Mouse (Mus musculus) liver, embryonic 14.5 days (tissue): Measurements from ENCODE around the gene Supt5. TPM values are rescaled to one million over a fixed set of nuclear protein-coding genes. Genes with fewer than 3 reads are reported as not detected.
A peak's percentile ranks its signal among the peaks of the same experiment; 100 is the strongest.

ENCODE experiments used
- ATAC-seq: fragments of 200-750 bp; cut with Nextera tagmentation; 2 replicates; pipeline ENCODE4 v1.8.0; 2017; ENCODE audit warnings: moderate number of reproducible peaks, mild to moderate bottlenecking, moderate library complexity; ENCODE audit not compliant: insufficient read depth
- DNase-seq, 3 experiments: peaks; one replicate each; pipeline ENCODE4 v3.0.0-alpha.2; 2012 to 2013; ENCODE audit warnings: low read depth in 3 of 3, low spot score in 3 of 3
- H3K27ac ChIP-seq: fragments of 300-500 bp; sonication (generic); 2 replicates; pipeline ENCODE4 v1.5.1; 2014; ENCODE audit warnings: moderate library complexity, mild to moderate bottlenecking, control low read depth, inconsistent platforms
- H3K27me3 ChIP-seq: fragments of 300-500 bp; sonication (generic); 2 replicates; pipeline ENCODE4 v1.6.1; 2014; ENCODE audit warnings: mild to moderate bottlenecking, low read length, moderate library complexity; ENCODE audit not compliant: control insufficient read depth, insufficient read depth
- H3K36me3 ChIP-seq: fragments of 300-500 bp; sonication (generic); replicated peaks from 2 replicates; pipeline ENCODE4 v1.6.1; 2014; ENCODE audit warnings: low read depth; ENCODE audit not compliant: control insufficient read depth, insufficient read depth
- H3K4me1 ChIP-seq, 2 experiments: fragments of 200-500 bp in 1 of 2; fragments of 300-500 bp in 1 of 2; sonication (generic) in 1 of 2; replicated peaks; 2 replicates each; pipeline ENCODE4 v1.6.1; 2012 to 2014; ENCODE audit warnings: antibody characterized with exemption in 1 of 2, inconsistent platforms in 1 of 2, low read length in 1 of 2; ENCODE audit not compliant: control insufficient read depth in 2 of 2, insufficient read depth in 2 of 2
- H3K4me2 ChIP-seq: fragments of 300-500 bp; sonication (generic); 2 replicates; pipeline ENCODE4 v1.6.1; 2014; ENCODE audit warnings: low read depth, mild to moderate bottlenecking, control low read depth, moderate library complexity
- H3K4me3 ChIP-seq, 2 experiments: fragments of 200-500 bp in 1 of 2; fragments of 300-500 bp in 1 of 2; sonication (generic) in 1 of 2; 2 replicates each; pipeline ENCODE4 v1.5.1; 2012 to 2014; ENCODE audit warnings: low read depth in 2 of 2, low read length in 2 of 2, mild to moderate bottlenecking in 2 of 2, control low read depth in 1 of 2, inconsistent platforms in 1 of 2, moderate library complexity in 1 of 2; ENCODE audit not compliant: insufficient read depth in 1 of 2
- H3K9ac ChIP-seq: fragments of 300-500 bp; sonication (generic); replicated peaks from 2 replicates; pipeline ENCODE4 v1.6.1; 2014; ENCODE audit warnings: mild to moderate bottlenecking, control low read depth, moderate library complexity
- H3K9me3 ChIP-seq: fragments of 300-500 bp; sonication (generic); 2 replicates; pipeline ENCODE4 v1.6.1; 2016; ENCODE audit warnings: low read length, mixed read lengths; ENCODE audit not compliant: control insufficient read depth
- CTCF ChIP-seq: IDR thresholded peaks from 2 replicates; pipeline ENCODE4 v1.5.1; 2016; ENCODE audit warnings: antibody characterized with exemption, low read depth, control low read depth
- EP300 ChIP-seq: IDR thresholded peaks from 2 replicates; pipeline ENCODE4 v1.6.1; 2016; ENCODE audit warnings: antibody characterized with exemption, low read depth
- WGBS: fragments of 180-500 bp; shearing (Covaris S2); extraction: QIAGEN DNeasy Blood & Tissue Kit; methylation state at CpG from one replicate; pipeline ENCODE4 v1.1.7; 2014; ENCODE audit not compliant: insufficient replicate concordance; 5-methylcytosine and 5-hydroxymethylcytosine counted together
- polyA plus RNA-seq, 2 experiments: library from polyadenylated mRNA; depleted of rRNA in 1 of 2; stranded (reverse) in 1 of 2; unstranded in 1 of 2; fragments of >200 nt; fragmentation: Nextera tagmentation in 1 of 2; extraction: Ambion mirVana in 1 of 2; gene quantifications; 2 replicates each; pipeline versions ENCODE4 v1.2.1 to v1.2.3; 2012 to 2014

The Supt5 gene
- polyA plus RNA-seq, 2 experiments: 21.7 to 29.6 TPM

- 89% methylated on average over 2 of the region's 2 CpGs for WGBS
- Histone ChIP-seq H3K9ac (no peak overlapping the region), H3K4me1 (peaks cover 14 to 27% of the 10 kb centered on the region in 2 experiments), H3K9me3 (no peaks in the 10 kb centered on the region), H3K36me3 (peaks cover 34% of the 10 kb centered on the region), H3K4me3 (no peak overlapping the region), H3K27me3 (no peaks in the 10 kb centered on the region), H3K4me2 (no peak overlapping the region), H3K27ac (no peak overlapping the region)
- ATAC-seq (no peak), DNase-seq (no peak)
- no peak for TF ChIP-seq EP300
- no peak for TF ChIP-seq CTCF
Measured at GRCm38 (mm10) chr7:28353267-28353666, 14.7 kb upstream of the Supt5 start.

- ATAC-seq (no peak), DNase-seq (no peak)
- 9% methylated on average over 4 of the region's 4 CpGs for WGBS
- Histone ChIP-seq H3K4me3 (peak overlapping the region; percentile 83 to 98), H3K27me3 (no peaks in the 10 kb centered on the region), H3K4me1 (peaks cover 14 to 19% of the 10 kb centered on the region in 2 experiments), H3K9ac (peak overlapping the region; percentile 99), H3K36me3 (peaks cover 34% of the 10 kb centered on the region), H3K9me3 (no peaks in the 10 kb centered on the region), H3K27ac (peak overlapping the region; percentile 66), H3K4me2 (peak overlapping the region; percentile 90)
- TF ChIP-seq EP300 (no peak), CTCF (0 out of 2 replicates have a peak, but pooled peaks have one; percentile 19)
Measured at GRCm38 (mm10) chr7:28351676-28352191, 13.2 kb upstream of the Supt5 start.

- Histone ChIP-seq H3K4me2 (peak within 1 kb of the TSS; percentile 90), H3K4me1 (peaks cover 14 to 19% of the 10 kb centered on the region in 2 experiments), H3K9me3 (no peaks in the 10 kb centered on the region), H3K27ac (peak within 1 kb of the TSS; percentile 68), H3K36me3 (peaks cover 34% of the 10 kb centered on the region), H3K27me3 (no peaks in the 10 kb centered on the region), H3K9ac (peak within 1 kb of the TSS; percentile 99), H3K4me3 (peak within 1 kb of the TSS; percentile 92 to 98)
- TF ChIP-seq EP300: no peak
- TF ChIP-seq CTCF: peak; percentile 20
- DNase-seq (peak; percentile 93 to 96 (median 95)), ATAC-seq (peak; percentile 93)
- WGBS: 1% methylated on average over 50 of the region's 50 CpGs
Measured at GRCm38 (mm10) chr7:28350155-28350883, 11.8 kb upstream of the Supt5 start, which contains the start of gene Rps16. TSS of gene Rps16 (plus strand) at chr7:28350652.

- TF ChIP-seq EP300: no peak
- 0 out of 2 replicates have a peak, but pooled peaks have one; percentile 18 for TF ChIP-seq CTCF
- Histone ChIP-seq H3K4me1 (peaks cover 14 to 22% of the 10 kb centered on the region in 2 experiments), H3K36me3 (peaks cover 21% of the 10 kb centered on the region), H3K27ac (no peak overlapping the region), H3K4me2 (no peak overlapping the region), H3K4me3 (no peak overlapping the region), H3K9me3 (no peaks in the 10 kb centered on the region), H3K27me3 (no peaks in the 10 kb centered on the region), H3K9ac (no peak overlapping the region)
- ATAC-seq (no peak), DNase-seq (no peak)
- WGBS: 76% methylated on average over 7 of the region's 7 CpGs
Measured at GRCm38 (mm10) chr7:28348601-28349000, 10.1 kb upstream of the Supt5 start.

DNA sequence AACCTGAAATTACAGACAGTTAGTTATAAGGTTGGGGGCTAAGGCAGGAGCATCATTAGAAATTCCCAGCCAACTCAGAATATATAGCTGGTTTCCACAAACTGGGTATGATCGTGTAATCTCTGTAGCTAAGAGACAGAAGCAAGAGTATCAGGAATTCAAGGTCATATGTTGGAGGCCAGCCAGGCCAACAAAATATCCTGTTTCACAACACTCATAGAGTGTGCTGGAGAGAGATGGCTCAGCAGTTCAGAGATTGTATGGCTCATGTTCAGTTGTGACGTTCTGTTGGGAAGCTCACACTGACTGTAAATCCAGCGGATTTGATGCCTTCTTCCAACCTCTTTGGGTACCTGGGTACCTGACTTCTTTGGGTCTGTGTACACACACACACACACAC lies 9.2 kb upstream of the Supt5 start:
- peaks cover 14 to 22% of the 10 kb centered on the region in 2 experiments for H3K4me1 ChIP-seq
- H3K4me3 ChIP-seq: no peak overlapping the region
- ATAC-seq: no peak
- peaks cover 12% of the 10 kb centered on the region for H3K36me3 ChIP-seq
- no peaks in the 10 kb centered on the region for H3K27me3 ChIP-seq
- TF ChIP-seq CTCF: no peak
- TF ChIP-seq EP300: no peak
- no peaks in the 10 kb centered on the region for H3K9me3 ChIP-seq
- H3K27ac ChIP-seq: no peak overlapping the region
- H3K4me2 ChIP-seq: no peak overlapping the region
- H3K9ac ChIP-seq: no peak overlapping the region
- 66% methylated on average over 3 of the region's 3 CpGs for WGBS
- no peak for DNase-seq
